Mouse (Mus musculus): ENCODE measurements around the gene Adgrg3. TPM values are rescaled to one million over a fixed set of nuclear protein-coding genes. Genes with fewer than 3 reads are reported as not detected.

Adgrg3 gene
- total and polyA plus RNA-seq, 3 experiments: not detected

GRCm38 (mm10) chr8:94998431-94998830, 19.1 kb upstream of the Adgrg3 start:
- no peak for DNase-seq (ENCODE audit: extremely low read depth)
- dilution Hi-C loops (cut with MboI; ENCODE audit: extremely low pct_ligation_motif_present, extremely low pct_unique_long_range_greater_than_20kb, low sequenced_read_pairs): no loop called here
- TF ChIP-seq USF1 (IDR thresholded peaks at IDR 0.05; ENCODE audit: low read depth, low read length) (no peak), UBTF (IDR thresholded peaks at IDR 0.05; ENCODE audit: low read depth, low read length) (no peak), NRF1 (IDR thresholded peaks at IDR 0.05; ENCODE audit: low read depth, low read length) (no peak), NELFE (IDR thresholded peaks at IDR 0.05; ENCODE audit: low read depth, low read length) (no peak), KAT2A (IDR thresholded peaks at IDR 0.05; ENCODE audit: insufficient replicate concordance, low read length) (no peak), USF2 (conservative IDR thresholded peaks at IDR 0.05; ENCODE audit: low read depth, low read length) (no peak), HCFC1 (IDR thresholded peaks at IDR 0.05; ENCODE audit: low read depth, low read length) (no peak), GABPA (IDR thresholded peaks at IDR 0.05; ENCODE audit: insufficient replicate concordance, low read depth, low read length) (no peak), ETS1 (conservative IDR thresholded peaks at IDR 0.05; ENCODE audit: low read depth, low read length) (no peak)
- Histone ChIP-seq H3K4me2 (ENCODE audit: insufficient read depth, low read depth, poor library complexity, severe bottlenecking) (no peak overlapping the region), H3K9ac (ENCODE audit: insufficient read depth, low read depth) (no peak overlapping the region), H3K27me3 (replicated peaks) (peaks cover 37% of the 10 kb centered on the region), H3K27ac (ENCODE audit: insufficient read depth, low read depth) (no peak overlapping the region), H3K4me1 (ENCODE audit: control insufficient read depth in 1 of 2, insufficient read depth in 2 of 2) (peaks cover 9 to 33% of the 10 kb centered on the region in 2 experiments), H3K79me2 (replicated peaks; ENCODE audit: control insufficient read depth, extremely low read depth, insufficient read depth, poor library complexity, severe bottlenecking) (no peaks in the 10 kb centered on the region), H3K36me3 (replicated peaks in 1 of 2; ENCODE audit: control insufficient read depth in 1 of 2, insufficient read depth in 1 of 2, low read length in 1 of 2) (no peaks in the 10 kb centered on the region), H3K4me3 (replicated peaks in 1 of 3; ENCODE audit: low read depth in 2 of 3, low read length in 2 of 3, poor library complexity in 1 of 3) (no peak overlapping the region), H3K9me3 (replicated peaks; ENCODE audit: low read length) (no peaks in the 10 kb centered on the region)
- in situ Hi-C loops (cut with MboI; ENCODE audit: low pct_ligation_motif_present, low pct_unique_long_range_greater_than_20kb, low sequenced_read_pairs): loop anchor here (5.0 kb wide), 1 partner anchor 36 kb away; no protein-coding TSS in a partner anchor

- H3K9me3 ChIP-seq (replicated peaks; ENCODE audit: low read length): no peaks in the 10 kb centered on the region
- dilution Hi-C loops (cut with MboI; ENCODE audit: extremely low pct_ligation_motif_present, extremely low pct_unique_long_range_greater_than_20kb, low sequenced_read_pairs) (no loop called here), in situ Hi-C loops (cut with MboI; ENCODE audit: low pct_ligation_motif_present, low pct_unique_long_range_greater_than_20kb, low sequenced_read_pairs) (loop anchor here (5.0 kb wide), 1 partner anchor 37 kb away; no protein-coding TSS in a partner anchor)
- no peaks in the 10 kb centered on the region for H3K79me2 ChIP-seq (replicated peaks; ENCODE audit: control insufficient read depth, extremely low read depth, insufficient read depth, poor library complexity, severe bottlenecking)
- H3K4me2 ChIP-seq (ENCODE audit: insufficient read depth, low read depth, poor library complexity, severe bottlenecking): no peak overlapping the region
- no peaks in the 10 kb centered on the region for H3K36me3 ChIP-seq (replicated peaks in 1 of 2; ENCODE audit: control insufficient read depth in 1 of 2, insufficient read depth in 1 of 2, low read length in 1 of 2)
- no peak for TF ChIP-seq USF1 (IDR thresholded peaks at IDR 0.05; ENCODE audit: low read depth, low read length)
- no peak for TF ChIP-seq SMC3 (IDR thresholded peaks at IDR 0.05; ENCODE audit: low read depth, low read length)
- no peak for TF ChIP-seq RAD21 (IDR thresholded peaks at IDR 0.05; ENCODE audit: low read depth, low read length)
- TF ChIP-seq BHLHE40 (IDR thresholded peaks at IDR 0.05; ENCODE audit: low read depth, low read length): no peak
- no peak for TF ChIP-seq NELFE (IDR thresholded peaks at IDR 0.05; ENCODE audit: low read depth, low read length)
- TF ChIP-seq MEF2A (IDR thresholded peaks at IDR 0.05; ENCODE audit: borderline replicate concordance, low read depth, low read length): no peak
- TF ChIP-seq ETS1 (conservative IDR thresholded peaks at IDR 0.05; ENCODE audit: low read depth, low read length): no peak
- TF ChIP-seq JUND (conservative IDR thresholded peaks at IDR 0.05; ENCODE audit: low read depth, low read length): no peak
- TF ChIP-seq UBTF (IDR thresholded peaks at IDR 0.05; ENCODE audit: low read depth, low read length): no peak
- no peak for TF ChIP-seq MAFK (IDR thresholded peaks at IDR 0.05; ENCODE audit: insufficient replicate concordance, low read length)
- TF ChIP-seq RCOR1 (conservative IDR thresholded peaks at IDR 0.05; ENCODE audit: low read depth, low read length): no peak
- no peak for TF ChIP-seq MYC (IDR thresholded peaks at IDR 0.05; ENCODE audit: low read depth, low read length)
- no peak for TF ChIP-seq KAT2A (IDR thresholded peaks at IDR 0.05; ENCODE audit: insufficient replicate concordance, low read length)
- no peak for TF ChIP-seq ZNF384 (IDR thresholded peaks at IDR 0.05; ENCODE audit: low read depth, low read length)
- TF ChIP-seq E2F4 (IDR thresholded peaks at IDR 0.05; ENCODE audit: insufficient replicate concordance, low read depth, low read length): no peak
- H3K9ac ChIP-seq (ENCODE audit: insufficient read depth, low read depth): no peak overlapping the region
- no peak for DNase-seq (ENCODE audit: extremely low read depth)
- H3K4me3 ChIP-seq (replicated peaks in 1 of 3; ENCODE audit: low read depth in 2 of 3, low read length in 2 of 3, poor library complexity in 1 of 3): no peak overlapping the region
- no peak overlapping the region for H3K27ac ChIP-seq (ENCODE audit: insufficient read depth, low read depth)
- peaks cover 9 to 33% of the 10 kb centered on the region in 2 experiments for H3K4me1 ChIP-seq (ENCODE audit: control insufficient read depth in 1 of 2, insufficient read depth in 2 of 2)
- H3K27me3 ChIP-seq (replicated peaks): peaks cover 32% of the 10 kb centered on the region
Observed at GRCm38 (mm10) chr8:94999004-94999403, 18.5 kb upstream of the Adgrg3 start.
